Mouse (Mus musculus) lung, adult 2 months (tissue): ENCODE results near the gene Tcirg1.

ENCODE experiments used
- CTCF ChIP-seq: fragments of 200-500 bp; IDR thresholded peaks from 2 replicates; pipeline ENCODE4 v1.5.1; 2011; ENCODE audit warnings: mild to moderate bottlenecking, low read length, control low read depth; ENCODE audit not compliant: insufficient read depth
- POLR2A ChIP-seq: fragments of 200-500 bp; IDR thresholded peaks from 2 replicates; pipeline ENCODE4 v1.6.1; 2011; ENCODE audit warnings: low read depth, mild to moderate bottlenecking, control low read depth, low read length, borderline replicate concordance; ENCODE audit errors: extremely low read depth

- TF ChIP-seq POLR2A (no peak), CTCF (no peak)
These were observed 10.7 kb downstream of the Tcirg1 start for GRCm38 (mm10) chr19:3896208-3896607.
